Mouse (Mus musculus) MEL (cell line): ENCODE results near the gene Sv2b. TPM values are rescaled to one million over a fixed set of nuclear protein-coding genes. Genes with fewer than 3 reads are reported as not detected.

Experiments
- DNase-seq: peaks from one replicate; pipeline ENCODE4 v3.0.0; 2011; ENCODE audit warnings: low read depth, low spot score
- H3K27ac ChIP-seq: 2 replicates; pipeline ENCODE4 v1.5.1; 2012; ENCODE audit warnings: low read depth, mild to moderate bottlenecking, control low read depth, low read length, moderate library complexity; ENCODE audit not compliant: control insufficient read depth
- H3K27me3 ChIP-seq, 2 experiments: fragments of 150-350 bp in 1 of 2; sonication (generic) in 1 of 2; 2 replicates each; pipeline ENCODE4 v1.6.1; 2012; ENCODE audit warnings: low read length in 2 of 2, mild to moderate bottlenecking in 2 of 2, improper control_type of control experiment in 1 of 2, moderate library complexity in 1 of 2; ENCODE audit not compliant: insufficient read depth in 2 of 2, control insufficient read depth in 1 of 2
- H3K36me3 ChIP-seq, 2 experiments: 2 replicates each; pipeline ENCODE4 v1.6.1; 2012 to 2014; ENCODE audit warnings: low read length in 2 of 2, improper control_type of control experiment in 1 of 2, inconsistent platforms in 1 of 2, mild to moderate bottlenecking in 1 of 2; ENCODE audit not compliant: insufficient read depth in 2 of 2, control insufficient read depth in 1 of 2
- H3K4me1 ChIP-seq, 2 experiments: fragments of 150-350 bp in 1 of 2; sonication (generic) in 1 of 2; 2 replicates each; pipeline ENCODE4 v1.6.1; 2012; ENCODE audit warnings: low read length in 2 of 2, improper control_type of control experiment in 1 of 2, mild to moderate bottlenecking in 1 of 2; ENCODE audit not compliant: insufficient read depth in 2 of 2, control insufficient read depth in 1 of 2
- H3K4me3 ChIP-seq, 2 experiments: fragments of 150-350 bp in 1 of 2; sonication (generic) in 1 of 2; 2 replicates each; pipeline ENCODE4 v1.5.1; 2012; ENCODE audit warnings: low read depth in 2 of 2, low read length in 2 of 2, mild to moderate bottlenecking in 2 of 2, moderate library complexity in 2 of 2, control low read depth in 1 of 2, improper control_type of control experiment in 1 of 2; ENCODE audit not compliant: control insufficient read depth in 1 of 2, insufficient read depth in 1 of 2
- H3K79me2 ChIP-seq: 2 replicates; pipeline ENCODE4 v1.6.1; 2012; ENCODE audit warnings: mild to moderate bottlenecking, low read length, moderate library complexity; ENCODE audit not compliant: control insufficient read depth, poor library complexity, insufficient read depth
- H3K9ac ChIP-seq: 2 replicates; pipeline ENCODE4 v1.6.1; 2012; ENCODE audit warnings: low read depth, mild to moderate bottlenecking, control low read depth, low read length, moderate library complexity; ENCODE audit not compliant: control insufficient read depth, poor library complexity, severe bottlenecking
- H3K9me3 ChIP-seq: fragments of 150-350 bp; sonication (generic); replicated peaks from 2 replicates; pipeline ENCODE4 v1.6.1; 2012; ENCODE audit warnings: mild to moderate bottlenecking, low read length, improper control_type of control experiment, moderate library complexity; ENCODE audit not compliant: insufficient read depth
- CHD2 ChIP-seq: IDR thresholded peaks from 2 replicates; pipeline ENCODE4 v1.6.1; 2011; ENCODE audit warnings: low read length, improper control_type of control experiment
- CTCF ChIP-seq, 3 experiments: IDR thresholded peaks in 2 of 3; conservative IDR thresholded peaks in 1 of 3; 2 replicates each; pipeline ENCODE4 v1.5.1; 2011 to 2012; ENCODE audit warnings: low read length in 3 of 3, low read depth in 2 of 3, mild to moderate bottlenecking in 2 of 3, improper control_type of control experiment in 1 of 3, inconsistent platforms in 1 of 3, mixed read lengths in 1 of 3, moderate library complexity in 1 of 3; ENCODE audit not compliant: control insufficient read depth in 1 of 3, insufficient read depth in 1 of 3, poor library complexity in 1 of 3, severe bottlenecking in 1 of 3
- ELF1 ChIP-seq: IDR thresholded peaks from 2 replicates; pipeline ENCODE4 v1.6.1; 2014; ENCODE audit warnings: low read depth, mild to moderate bottlenecking, inconsistent platforms, low read length, improper control_type of control experiment, moderate library complexity
- EP300 ChIP-seq, 2 experiments: IDR thresholded peaks; 2 replicates each; pipeline ENCODE4 v1.6.1; 2011; ENCODE audit warnings: improper control_type of control experiment in 2 of 2, low read length in 2 of 2, low read depth in 1 of 2, mild to moderate bottlenecking in 1 of 2
- GABPA ChIP-seq: IDR thresholded peaks from 2 replicates; pipeline ENCODE4 v1.6.1; 2012; ENCODE audit warnings: low read depth, mild to moderate bottlenecking, inconsistent platforms, low read length, improper control_type of control experiment, moderate library complexity
- MYC ChIP-seq: IDR thresholded peaks from 2 replicates; pipeline ENCODE4 v1.6.1; 2011; ENCODE audit warnings: low read depth, mild to moderate bottlenecking, low read length, improper control_type of control experiment, moderate library complexity
- NRF1 ChIP-seq: IDR thresholded peaks from 2 replicates; pipeline ENCODE4 v1.6.1; 2014; ENCODE audit warnings: low read depth, mild to moderate bottlenecking, inconsistent platforms, low read length, improper control_type of control experiment, moderate library complexity; ENCODE audit not compliant: poor library complexity, insufficient read depth, severe bottlenecking
- POLR2A ChIP-seq, 2 experiments: IDR thresholded peaks; 2 replicates each; pipeline ENCODE4 v1.6.1; 2011 to 2012; ENCODE audit warnings: low read length in 2 of 2, mild to moderate bottlenecking in 2 of 2, control low read depth in 1 of 2, improper control_type of control experiment in 1 of 2, low read depth in 1 of 2, moderate library complexity in 1 of 2; ENCODE audit not compliant: control insufficient read depth in 1 of 2, insufficient read depth in 1 of 2, poor library complexity in 1 of 2
- POLR2AphosphoS2 ChIP-seq: IDR thresholded peaks from 2 replicates; pipeline ENCODE4 v1.6.1; 2011; ENCODE audit warnings: low read length, improper control_type of control experiment
- POLR2AphosphoS5 ChIP-seq: IDR thresholded peaks from 2 replicates; pipeline ENCODE4 v1.6.1; 2012; ENCODE audit warnings: low read depth, borderline replicate concordance, mild to moderate bottlenecking, inconsistent platforms, low read length, moderate library complexity, mixed read lengths
- RAD21 ChIP-seq: IDR thresholded peaks from 2 replicates; pipeline ENCODE4 v1.6.1; 2011; ENCODE audit warnings: mild to moderate bottlenecking, low read depth, low read length, improper control_type of control experiment
- RCOR1 ChIP-seq: IDR thresholded peaks from 2 replicates; pipeline ENCODE4 v1.6.1; 2012; ENCODE audit warnings: low read depth, mild to moderate bottlenecking, inconsistent platforms, low read length, improper control_type of control experiment
- TAL1 ChIP-seq: IDR thresholded peaks from 2 replicates; pipeline ENCODE4 v1.6.1; 2012; ENCODE audit warnings: mild to moderate bottlenecking, inconsistent platforms, low read length, moderate library complexity, mixed read lengths
- TCF12 ChIP-seq: IDR thresholded peaks from 2 replicates; pipeline ENCODE4 v1.6.1; 2014; ENCODE audit warnings: low read depth, mild to moderate bottlenecking, inconsistent platforms, low read length, improper control_type of control experiment, moderate library complexity
- UBTF ChIP-seq: IDR thresholded peaks from 2 replicates; pipeline ENCODE4 v1.6.1; 2012; ENCODE audit warnings: low read depth, mild to moderate bottlenecking, inconsistent platforms, low read length, improper control_type of control experiment, moderate library complexity, borderline replicate concordance; ENCODE audit not compliant: insufficient read depth
- USF2 ChIP-seq, 2 experiments: IDR thresholded peaks; 2 replicates each; pipeline ENCODE4 v1.6.1; 2011 to 2012; ENCODE audit warnings: improper control_type of control experiment in 2 of 2, low read length in 2 of 2, borderline replicate concordance in 1 of 2, inconsistent platforms in 1 of 2, low read depth in 1 of 2, mild to moderate bottlenecking in 1 of 2; ENCODE audit not compliant: insufficient read depth in 1 of 2
- ZC3H11A ChIP-seq: IDR thresholded peaks from 2 replicates; pipeline ENCODE4 v1.6.1; 2012; ENCODE audit warnings: low read depth, mild to moderate bottlenecking, inconsistent platforms, low read length, improper control_type of control experiment
- ZKSCAN1 ChIP-seq: IDR thresholded peaks from 2 replicates; pipeline ENCODE4 v1.6.1; 2012; ENCODE audit warnings: low read depth, mild to moderate bottlenecking, inconsistent platforms, low read length, improper control_type of control experiment, moderate library complexity
- polyA plus RNA-seq, 2 experiments: library from polyadenylated mRNA; stranded (reverse) in 1 of 2; unstranded in 1 of 2; fragments of >175 nt in 1 of 2; fragments of >200 nt in 1 of 2; gene quantifications; 2 replicates each; pipeline versions ENCODE4 v1.2.1 to v1.2.4; 2012; ENCODE audit warnings: low replicate concordance in 2 of 2, low read depth in 1 of 2; ENCODE audit not compliant: insufficient read length in 2 of 2, insufficient read depth in 1 of 2, missing spikeins in 1 of 2
- total RNA-seq: library from RNA; depleted of rRNA; stranded (reverse); fragments of 300-350 nt; gene quantifications from 2 replicates; pipeline ENCODE4 v1.2.3, GENCODE M21; 2012

Sv2b gene
- total and polyA plus RNA-seq, 3 experiments: not detected

DNA sequence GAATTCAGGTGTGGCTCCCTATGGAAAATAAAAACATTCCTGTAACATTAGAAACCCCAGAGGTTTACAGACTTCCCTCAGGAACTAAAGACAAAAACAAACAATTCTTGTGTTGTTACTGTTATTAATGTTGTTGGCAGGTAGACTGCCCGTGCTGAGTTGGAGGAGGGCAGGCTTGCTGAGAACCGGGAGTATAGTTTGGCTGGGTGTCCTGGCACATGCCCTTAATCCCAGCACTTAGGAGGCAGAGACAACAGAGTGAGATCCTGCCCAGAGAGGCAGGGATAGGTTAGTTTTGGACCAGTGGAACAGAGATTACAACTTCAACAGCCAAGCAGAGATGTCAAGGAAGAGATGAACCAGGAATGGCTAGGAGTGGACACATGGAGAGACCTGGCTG is 46.5 kb upstream of the Sv2b start:
- TF ChIP-seq POLR2A (IDR thresholded peaks at IDR 0.05; ENCODE audit: control insufficient read depth in 1 of 2, insufficient read depth in 1 of 2, low read depth in 1 of 2, low read length in 2 of 2, poor library complexity in 1 of 2): no peak

DNA sequence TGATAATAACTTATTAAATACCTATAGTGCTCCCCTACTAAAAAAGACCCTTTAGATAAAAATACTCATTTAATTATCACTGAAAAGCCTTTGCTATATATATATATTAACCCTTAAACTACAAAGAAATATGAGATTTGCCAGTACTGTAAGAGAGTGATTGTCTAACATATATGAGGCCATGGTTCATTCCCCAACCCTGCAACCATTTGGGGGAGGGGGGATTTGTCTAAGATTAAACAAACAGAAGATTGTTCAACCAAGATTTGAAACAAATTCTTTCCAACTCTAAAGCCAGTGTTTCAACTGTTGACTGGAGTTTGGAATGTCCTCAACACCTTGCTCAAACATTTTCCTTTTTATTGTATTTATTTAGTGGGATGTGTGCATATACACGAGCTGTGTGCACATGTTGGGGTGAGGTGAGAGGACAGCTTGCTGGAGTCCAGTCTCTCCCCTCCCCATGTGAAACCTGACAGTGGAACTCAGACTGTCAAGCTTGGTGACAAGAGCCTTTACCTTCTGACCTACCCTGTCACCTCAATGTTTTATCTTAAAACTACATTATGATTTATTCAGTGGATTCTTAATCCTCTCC is 43.8 kb upstream of the Sv2b start:
- no peaks in the 10 kb centered on the region for H3K36me3 ChIP-seq
- no peak for TF ChIP-seq ZC3H11A
- no peak for TF ChIP-seq NRF1
- no peak for TF ChIP-seq UBTF
- TF ChIP-seq ELF1: no peak
- TF ChIP-seq CHD2: no peak
- no peak for TF ChIP-seq RCOR1
- no peak for TF ChIP-seq RAD21
- no peak for TF ChIP-seq EP300 (IDR thresholded peaks at IDR 0.05; ENCODE audit: low read depth in 1 of 2, low read length in 2 of 2)
- TF ChIP-seq MYC: no peak
- TF ChIP-seq ZKSCAN1: no peak
- no peak for TF ChIP-seq USF2 (IDR thresholded peaks at IDR 0.05; ENCODE audit: borderline replicate concordance in 1 of 2, insufficient read depth in 1 of 2, low read depth in 1 of 2, low read length in 2 of 2)
- TF ChIP-seq TCF12: no peak
- TF ChIP-seq POLR2AphosphoS5: no peak
- no peak for TF ChIP-seq CTCF (IDR thresholded peaks at IDR 0.05 in 2 of 3, conservative IDR thresholded peaks at IDR 0.05 in 1 of 3; ENCODE audit: control insufficient read depth in 1 of 3, insufficient read depth in 1 of 3, low read depth in 2 of 3, low read length in 3 of 3, poor library complexity in 1 of 3, severe bottlenecking in 1 of 3)
- TF ChIP-seq POLR2AphosphoS2: no peak
- TF ChIP-seq TAL1: no peak
- TF ChIP-seq GABPA: no peak
- TF ChIP-seq, all 39 proteins: peak for 0
- Histone ChIP-seq H3K9ac (no peak overlapping the region), H3K27me3 (peaks cover 0 to 1% of the 10 kb centered on the region in 2 experiments; a peak in 2 of 4 replicates), H3K4me1 (no peaks in the 10 kb centered on the region), H3K79me2 (no peaks in the 10 kb centered on the region), H3K4me3 (no peak overlapping the region), H3K9me3 (no peaks in the 10 kb centered on the region), H3K27ac (no peak overlapping the region)
- DNase-seq: no peak

More for the DNA sequence above, 46.5 kb upstream of the Sv2b start:
- Histone ChIP-seq H3K9ac (no peak overlapping the region), H3K9me3 (no peaks in the 10 kb centered on the region), H3K79me2 (no peaks in the 10 kb centered on the region), H3K4me3 (no peak overlapping the region), H3K27ac (no peak overlapping the region), H3K4me1 (no peaks in the 10 kb centered on the region), H3K27me3 (peaks cover 3 to 4% of the 10 kb centered on the region in 2 experiments; a peak in 3 of 4 replicates), H3K36me3 (no peaks in the 10 kb centered on the region)
- DNase-seq: no peak
